Mouse (Mus musculus) monocyte, adult 5-6 weeks (primary cell): ENCODE measurements at regions not wholly inside any gene's neighbourhood (a gene's known extent, or its start where the extent isn't known, plus 50 kb on each side); places are given as distances from the start of the nearest gene placed in this dataset.

Source experiments
- ATAC-seq: fragments of 153-309, 156-312 bp; replicated peaks from 2 replicates; pipeline ENCODE4 v1.8.0; 2017; ENCODE audit warnings: mild to moderate bottlenecking; ENCODE audit not compliant: low TSS enrichment, insufficient number of reproducible peaks, severe bottlenecking, poor library complexity, low FRiP score

- ATAC-seq: no peak
Observed at GRCm38 (mm10) chr16:65250426-65250825, 144.8 kb upstream of the Htr1f start.

GRCm38 (mm10) chr16:65247475-65247874 is 141.8 kb upstream of the Htr1f start:
- ATAC-seq: no peak

- ATAC-seq: no peak
Observed at GRCm38 (mm10) chr16:65234404-65234803, 128.8 kb upstream of the Htr1f start.

- ATAC-seq: no peak
Observed at GRCm38 (mm10) chr16:65233964-65234363, 128.3 kb upstream of the Htr1f start.

GRCm38 (mm10) chr16:65219434-65219833 is 113.8 kb upstream of the Htr1f start:
- no peak for ATAC-seq

DNA sequence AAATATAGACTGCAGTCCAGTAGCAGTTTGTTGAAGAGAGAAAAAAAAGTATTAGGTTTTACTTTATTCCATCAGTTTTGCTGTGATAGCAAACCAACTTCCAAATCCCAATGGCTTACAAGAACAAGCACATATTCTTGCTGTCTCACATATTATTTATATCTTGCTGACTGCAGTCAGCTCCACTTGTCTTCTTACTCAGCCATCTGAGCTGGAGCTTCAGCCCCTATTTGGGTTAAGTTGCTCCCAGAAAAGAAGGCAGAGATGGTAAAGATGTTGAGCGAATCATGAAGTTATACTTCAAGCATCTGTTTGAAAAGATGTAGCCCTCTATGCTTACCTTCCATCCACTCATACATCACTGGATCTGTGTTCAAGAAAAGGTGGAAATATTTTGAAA is 106.7 kb upstream of the Htr1f start:
- no peak for ATAC-seq

GRCm38 (mm10) chr16:65201329-65201728 is 95.7 kb upstream of the Htr1f start:
- ATAC-seq: peak; percentile 82

DNA sequence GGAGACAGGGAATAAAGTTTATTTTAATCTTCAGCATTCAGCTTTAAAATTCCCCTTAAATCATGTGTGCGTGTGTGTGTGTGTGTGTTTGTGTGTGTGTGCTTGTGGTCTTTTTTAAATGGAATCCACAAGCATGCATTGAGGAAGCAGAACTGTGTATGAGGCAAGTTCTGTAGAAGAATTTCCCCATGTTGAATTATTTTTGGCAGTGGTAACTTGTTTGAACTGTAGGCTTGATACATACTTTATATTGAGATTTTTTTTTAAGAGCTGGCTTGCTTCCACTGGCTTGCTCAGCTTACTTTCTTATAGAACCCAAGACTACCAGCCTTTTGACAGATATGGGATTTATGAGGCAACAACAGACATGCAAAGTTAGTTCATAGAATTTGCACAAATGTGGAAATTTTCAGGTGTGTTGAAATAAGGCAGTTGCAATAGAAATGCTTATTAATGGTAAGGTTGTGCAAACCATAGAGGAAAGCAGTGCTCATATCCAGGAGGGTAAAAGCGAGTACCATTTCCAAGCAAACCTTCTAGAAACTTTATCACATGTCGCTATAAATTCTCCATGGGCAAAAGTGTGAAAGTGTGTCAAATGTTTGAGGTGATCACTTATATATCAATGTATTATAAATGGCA is 91.7 kb upstream of the Htr1f start:
- ATAC-seq: peak; percentile 55

DNA sequence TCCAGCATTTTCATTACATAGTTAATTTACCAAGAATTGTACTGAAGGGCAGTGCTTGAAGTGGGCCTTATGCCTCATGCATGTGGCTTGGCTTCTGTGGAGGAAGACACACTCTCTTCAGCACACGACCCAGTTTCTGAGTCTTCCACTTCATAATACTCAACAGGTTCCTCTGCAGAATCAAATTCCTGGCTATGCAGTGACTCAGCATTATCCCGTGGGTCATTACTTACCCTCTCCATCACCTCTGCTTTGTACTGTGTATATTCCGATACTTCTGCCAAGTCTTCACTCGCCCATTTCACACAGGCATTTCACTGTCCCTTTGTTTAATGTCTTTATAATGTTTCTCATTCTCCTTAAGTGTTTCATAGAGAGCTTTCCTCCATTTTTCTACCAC is 90.1 kb upstream of the Htr1f start:
- ATAC-seq: no peak

DNA sequence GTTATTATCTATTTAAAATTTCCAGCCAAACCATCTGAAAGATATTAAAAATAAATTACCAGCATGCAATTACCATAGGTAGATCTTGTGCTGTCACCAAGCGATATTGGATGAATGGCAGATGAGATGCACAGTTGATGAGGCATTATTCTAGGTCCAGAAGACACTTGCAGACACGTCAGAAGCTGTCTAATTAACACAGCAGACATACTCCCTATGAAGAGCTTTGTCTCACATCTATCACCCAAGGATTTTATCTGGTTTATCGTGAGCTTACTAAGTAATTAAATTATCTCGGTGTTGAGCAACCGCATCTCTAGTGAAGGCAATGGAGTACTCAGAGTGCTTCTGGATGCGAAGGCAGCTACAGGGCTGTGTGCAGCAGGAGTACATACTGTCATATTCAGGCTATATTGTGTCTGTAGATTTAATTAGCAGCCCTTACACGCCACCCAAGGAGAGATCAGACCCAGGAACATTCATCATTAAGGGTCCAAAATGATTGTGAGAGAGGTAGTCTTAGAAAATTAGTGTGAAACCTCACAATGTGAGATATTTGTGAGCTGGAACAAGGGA is 86.0 kb upstream of the Htr1f start:
- no peak for ATAC-seq

- ATAC-seq: no peak
Observed at GRCm38 (mm10) chr16:65174561-65174960, 68.9 kb upstream of the Htr1f start.

DNA sequence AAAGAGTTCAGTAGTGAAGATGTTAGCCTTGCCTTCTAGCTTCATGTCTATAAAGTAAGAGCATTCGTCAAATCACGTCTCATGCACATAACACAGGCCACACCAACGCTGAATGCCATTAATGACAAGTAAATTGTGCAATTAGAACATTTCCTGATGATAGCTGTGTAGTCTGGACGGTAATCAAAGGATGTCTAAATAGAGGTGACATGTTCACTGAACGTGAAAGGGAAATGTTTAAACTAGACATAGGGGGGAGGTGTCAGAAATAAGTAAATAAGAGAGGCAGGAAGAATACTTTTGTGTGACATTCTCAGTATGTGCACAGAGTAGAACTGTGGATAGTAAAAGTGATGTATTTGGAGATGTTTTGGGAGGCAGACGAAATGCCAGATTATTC is 61.5 kb upstream of the Htr1f start:
- no peak for ATAC-seq

DNA sequence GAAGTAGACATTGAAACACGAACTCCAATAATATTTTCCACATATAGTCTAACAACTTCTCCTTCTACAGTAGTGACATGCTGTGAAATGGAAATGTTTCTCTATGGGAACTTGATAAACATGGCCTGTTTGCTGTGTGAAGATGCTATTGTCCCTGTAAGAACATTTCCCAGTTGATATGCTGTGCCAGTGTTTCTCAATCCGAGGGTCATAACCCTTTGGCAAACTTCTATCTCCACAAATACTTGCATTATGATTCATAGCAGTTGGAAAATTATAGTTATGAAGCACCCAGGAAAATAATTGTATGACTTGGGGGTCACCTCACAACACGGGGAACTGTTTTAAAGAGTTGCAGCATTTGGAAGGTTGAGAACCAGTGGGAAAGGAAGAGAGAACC is 57.1 kb upstream of the Htr1f start:
- ATAC-seq: no peak

DNA sequence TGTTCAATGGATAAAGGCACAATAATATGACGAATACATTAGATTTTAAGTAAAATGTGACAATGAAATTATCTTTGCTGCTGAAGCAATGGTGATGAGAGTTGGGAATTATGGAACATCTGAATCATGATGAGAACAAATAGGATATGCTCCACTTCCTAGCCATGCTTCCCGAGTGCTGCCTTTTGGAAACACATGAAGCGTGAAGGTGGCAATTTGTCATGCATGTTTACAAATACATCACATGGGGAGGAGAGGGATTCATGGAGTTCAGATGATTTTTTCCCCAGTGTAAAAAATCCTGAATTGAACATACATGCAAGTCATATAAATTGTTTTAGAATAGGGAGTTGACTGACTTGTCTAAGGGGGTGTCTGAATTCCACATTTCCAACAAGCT is 54.6 kb upstream of the Htr1f start:
- no peak for ATAC-seq

DNA sequence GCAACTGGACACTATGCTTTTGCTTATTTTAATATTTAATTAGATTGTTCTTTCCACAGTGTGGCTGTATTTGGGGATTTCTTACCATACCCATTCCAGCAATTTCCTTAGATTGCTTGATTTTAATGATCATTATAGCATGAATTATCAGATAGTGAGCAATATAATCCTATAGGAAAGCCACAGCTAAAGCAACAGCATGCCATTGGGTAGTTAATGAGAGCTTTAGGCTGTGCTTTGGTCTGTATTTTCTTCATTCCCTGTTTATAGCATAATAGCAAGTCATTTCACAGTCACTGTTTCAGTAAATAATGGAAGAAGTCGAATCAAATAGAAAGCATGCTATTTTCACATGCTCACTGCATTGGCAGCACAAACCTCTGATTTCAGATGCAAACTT is 49.9 kb upstream of the Htr1f start:
- ATAC-seq: no peak
